Mouse (Mus musculus): ENCODE results near the gene C130050O18Rik. TPM values are rescaled to one million over a fixed set of nuclear protein-coding genes. Genes with fewer than 3 reads are reported as not detected.

The C130050O18Rik gene
- polyA plus RNA-seq, 1 experiment = not detected

GRCm38 (mm10) chr5:139392219-139393196 lies 12.6 kb upstream of the C130050O18Rik start:
- Histone ChIP-seq H3K9me3 (ENCODE audit: control insufficient read depth, low read length) (no peaks in the 10 kb centered on the region), H3K36me3 (ENCODE audit: control insufficient read depth) (peaks cover 97% of the 10 kb centered on the region), H3K4me1 (ENCODE audit: control insufficient read depth) (peaks cover 93% of the 10 kb centered on the region), H3K4me3 (replicated peaks) (peak overlapping the region; percentile 77), H3K27me3 (ENCODE audit: control insufficient read depth) (no peaks in the 10 kb centered on the region; the same call in 1 of the 2 replicates)
- TF ChIP-seq TAL1 (IDR thresholded peaks at IDR 0.05; ENCODE audit: low read length) (no peak), GATA1 (IDR thresholded peaks at IDR 0.05; ENCODE audit: low read length) (no peak)

- no peaks in the 10 kb centered on the region; the same call in 1 of the 2 replicates for H3K27me3 ChIP-seq (ENCODE audit: control insufficient read depth)
- H3K4me3 ChIP-seq (replicated peaks) = peak overlapping the region; percentile 77
- peaks cover 93% of the 10 kb centered on the region for H3K4me1 ChIP-seq (ENCODE audit: control insufficient read depth)
- H3K36me3 ChIP-seq (ENCODE audit: control insufficient read depth) = peaks cover 91% of the 10 kb centered on the region
- H3K9me3 ChIP-seq (ENCODE audit: control insufficient read depth, low read length) = no peaks in the 10 kb centered on the region
- TF ChIP-seq TAL1 (IDR thresholded peaks at IDR 0.05; ENCODE audit: low read length) (no peak), GATA1 (IDR thresholded peaks at IDR 0.05; ENCODE audit: low read length) (no peak)
Measured at GRCm38 (mm10) chr5:139393197-139393588, 11.9 kb upstream of the C130050O18Rik start.

GRCm38 (mm10) chr5:139394399-139394798 lies 10.7 kb upstream of the C130050O18Rik start:
- no peaks in the 10 kb centered on the region for H3K9me3 ChIP-seq (ENCODE audit: control insufficient read depth, low read length)
- no peak for TF ChIP-seq TAL1 (IDR thresholded peaks at IDR 0.05; ENCODE audit: low read length)
- no peak for TF ChIP-seq GATA1 (IDR thresholded peaks at IDR 0.05; ENCODE audit: low read length)
- H3K27me3 ChIP-seq (ENCODE audit: control insufficient read depth) = no peaks in the 10 kb centered on the region; the same call in 1 of the 2 replicates
- peak overlapping the region; percentile 39 for H3K4me3 ChIP-seq (replicated peaks)
- peaks cover 90% of the 10 kb centered on the region for H3K4me1 ChIP-seq (ENCODE audit: control insufficient read depth)
- peaks cover 80% of the 10 kb centered on the region for H3K36me3 ChIP-seq (ENCODE audit: control insufficient read depth)

DNA sequence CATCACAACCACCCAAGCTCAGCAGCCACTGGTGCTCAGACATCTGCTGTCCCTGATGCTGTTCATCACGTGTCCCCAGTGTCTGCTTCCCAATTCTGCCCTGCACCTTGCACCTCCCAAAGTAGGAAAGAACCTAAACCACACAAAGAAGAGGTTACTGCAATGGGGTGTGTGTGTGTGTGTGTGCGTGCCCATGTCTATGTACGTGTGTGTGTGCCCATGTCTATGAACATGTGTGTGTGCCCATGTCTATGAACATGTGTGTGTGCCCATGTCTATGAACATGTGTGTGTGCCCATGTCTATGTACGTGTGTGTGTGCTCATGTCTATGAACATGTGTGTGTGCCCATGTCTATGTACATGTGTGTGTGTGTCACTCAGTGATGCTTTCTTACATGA lies 9.6 kb upstream of the C130050O18Rik start:
- no peaks in the 10 kb centered on the region; the same call in 1 of the 2 replicates for H3K27me3 ChIP-seq (ENCODE audit: control insufficient read depth)
- H3K4me3 ChIP-seq (replicated peaks) = no peak overlapping the region
- H3K36me3 ChIP-seq (ENCODE audit: control insufficient read depth) = peaks cover 71% of the 10 kb centered on the region
- no peaks in the 10 kb centered on the region for H3K9me3 ChIP-seq (ENCODE audit: control insufficient read depth, low read length)
- H3K4me1 ChIP-seq (ENCODE audit: control insufficient read depth) = peaks cover 82% of the 10 kb centered on the region
- no peak for TF ChIP-seq GATA1 (IDR thresholded peaks at IDR 0.05; ENCODE audit: low read length)
- TF ChIP-seq TAL1 (IDR thresholded peaks at IDR 0.05; ENCODE audit: low read length) = no peak

- Histone ChIP-seq H3K9me3 (ENCODE audit: control insufficient read depth, low read length) (no peaks in the 10 kb centered on the region), H3K27me3 (ENCODE audit: control insufficient read depth) (no peaks in the 10 kb centered on the region; the same call in 1 of the 2 replicates), H3K4me3 (replicated peaks) (no peak overlapping the region), H3K36me3 (ENCODE audit: control insufficient read depth) (peaks cover 52% of the 10 kb centered on the region), H3K4me1 (ENCODE audit: control insufficient read depth) (peaks cover 65% of the 10 kb centered on the region)
- no peak for TF ChIP-seq GATA1 (IDR thresholded peaks at IDR 0.05; ENCODE audit: low read length)
- TF ChIP-seq TAL1 (IDR thresholded peaks at IDR 0.05; ENCODE audit: low read length) = no peak
Measured at GRCm38 (mm10) chr5:139397359-139397916, 7.6 kb upstream of the C130050O18Rik start.

GRCm38 (mm10) chr5:139397959-139398753 lies 6.9 kb upstream of the C130050O18Rik start:
- Histone ChIP-seq H3K4me1 (ENCODE audit: control insufficient read depth) (peaks cover 58% of the 10 kb centered on the region), H3K27me3 (ENCODE audit: control insufficient read depth) (no peaks in the 10 kb centered on the region; the same call in 1 of the 2 replicates), H3K9me3 (ENCODE audit: control insufficient read depth, low read length) (no peaks in the 10 kb centered on the region), H3K36me3 (ENCODE audit: control insufficient read depth) (peaks cover 45% of the 10 kb centered on the region), H3K4me3 (replicated peaks) (no peak overlapping the region)
- TF ChIP-seq TAL1 (IDR thresholded peaks at IDR 0.05; ENCODE audit: low read length) (no peak), GATA1 (IDR thresholded peaks at IDR 0.05; ENCODE audit: low read length) (no peak)

- Histone ChIP-seq H3K9me3 (ENCODE audit: control insufficient read depth, low read length) (no peaks in the 10 kb centered on the region), H3K36me3 (ENCODE audit: control insufficient read depth) (peaks cover 38% of the 10 kb centered on the region), H3K4me3 (replicated peaks) (no peak overlapping the region), H3K27me3 (ENCODE audit: control insufficient read depth) (no peaks in the 10 kb centered on the region), H3K4me1 (ENCODE audit: control insufficient read depth) (peaks cover 55% of the 10 kb centered on the region)
- TF ChIP-seq TAL1 (IDR thresholded peaks at IDR 0.05; ENCODE audit: low read length) (no peak), GATA1 (IDR thresholded peaks at IDR 0.05; ENCODE audit: low read length) (no peak)
Measured at GRCm38 (mm10) chr5:139398786-139399185, 6.3 kb upstream of the C130050O18Rik start.

DNA sequence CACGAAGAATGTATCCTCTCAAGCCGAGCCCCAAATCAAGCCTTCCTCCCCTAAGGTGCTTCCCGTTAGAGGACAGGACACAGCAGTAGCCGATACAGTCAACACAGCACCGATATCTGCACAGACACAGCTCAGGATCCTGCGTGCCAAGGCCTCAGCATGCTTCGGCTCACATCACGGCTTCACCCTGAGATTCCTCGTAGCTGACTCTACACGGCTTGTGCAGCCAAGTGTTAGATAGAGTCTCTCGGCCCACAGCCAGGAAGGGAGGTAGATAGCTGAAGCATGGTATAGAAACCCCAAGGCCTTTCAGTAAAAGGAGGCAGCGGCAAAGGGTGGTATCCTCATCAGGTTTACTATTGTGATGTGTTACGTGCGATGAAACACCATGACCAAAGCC lies 5.1 kb upstream of the C130050O18Rik start:
- Histone ChIP-seq H3K9me3 (ENCODE audit: control insufficient read depth, low read length) (no peaks in the 10 kb centered on the region), H3K36me3 (ENCODE audit: control insufficient read depth) (peaks cover 26% of the 10 kb centered on the region), H3K4me3 (replicated peaks) (no peak overlapping the region), H3K4me1 (ENCODE audit: control insufficient read depth) (peaks cover 55% of the 10 kb centered on the region), H3K27me3 (ENCODE audit: control insufficient read depth) (no peaks in the 10 kb centered on the region)
- no peak for TF ChIP-seq TAL1 (IDR thresholded peaks at IDR 0.05; ENCODE audit: low read length)
- TF ChIP-seq GATA1 (IDR thresholded peaks at IDR 0.05; ENCODE audit: low read length) = no peak

Data from erythroblast, embryonic 14.5 days (primary cell).